Mouse (Mus musculus) effector memory CD4-positive, alpha-beta T cell, adult 5 months (primary cell): ENCODE results near the gene A230050P20Rik. TPM values are rescaled to one million over a fixed set of nuclear protein-coding genes. Genes with fewer than 3 reads are reported as not detected.

Experiments used
- polyA plus RNA-seq: library from polyadenylated mRNA; unstranded; fragments of 100-300 nt; shearing (Covaris generic); gene quantifications from one replicate; pipeline ENCODE4 v1.2.1, GENCODE M21; 2017

Gene A230050P20Rik
- polyA plus RNA-seq, result 40.4 TPM

DNA sequence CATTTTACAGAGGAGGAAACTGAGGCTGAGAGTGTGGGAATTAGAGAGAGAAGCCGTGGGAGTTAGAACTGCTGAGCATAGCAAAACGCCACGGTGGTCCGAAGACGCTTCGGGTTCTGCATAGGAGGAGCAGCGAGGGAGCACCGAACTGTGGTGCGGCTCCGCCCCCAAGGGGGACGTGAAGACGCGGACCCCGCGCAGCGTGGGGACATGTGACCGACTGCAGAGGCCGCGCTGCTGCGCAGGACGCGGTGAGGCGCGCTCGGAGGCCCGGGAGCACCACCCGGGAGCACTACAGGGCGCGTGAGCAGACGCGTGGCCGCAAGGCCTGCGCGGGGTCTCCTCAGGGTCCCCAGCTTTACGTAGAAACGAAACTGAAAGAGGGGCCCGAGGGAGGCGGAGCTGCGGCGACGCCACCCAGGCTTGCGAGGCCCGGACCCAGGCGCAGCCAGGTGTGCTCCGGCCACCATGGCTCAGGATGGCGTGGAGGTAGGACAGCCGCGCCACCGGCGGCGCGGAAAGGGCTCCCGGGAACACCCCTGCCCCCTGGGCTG is at the start of gene A230050P20Rik:
Gene A230050P20Rik, plus strand, starts transcription at position 195 of the 554 bp plus-strand sequence.

DNA sequence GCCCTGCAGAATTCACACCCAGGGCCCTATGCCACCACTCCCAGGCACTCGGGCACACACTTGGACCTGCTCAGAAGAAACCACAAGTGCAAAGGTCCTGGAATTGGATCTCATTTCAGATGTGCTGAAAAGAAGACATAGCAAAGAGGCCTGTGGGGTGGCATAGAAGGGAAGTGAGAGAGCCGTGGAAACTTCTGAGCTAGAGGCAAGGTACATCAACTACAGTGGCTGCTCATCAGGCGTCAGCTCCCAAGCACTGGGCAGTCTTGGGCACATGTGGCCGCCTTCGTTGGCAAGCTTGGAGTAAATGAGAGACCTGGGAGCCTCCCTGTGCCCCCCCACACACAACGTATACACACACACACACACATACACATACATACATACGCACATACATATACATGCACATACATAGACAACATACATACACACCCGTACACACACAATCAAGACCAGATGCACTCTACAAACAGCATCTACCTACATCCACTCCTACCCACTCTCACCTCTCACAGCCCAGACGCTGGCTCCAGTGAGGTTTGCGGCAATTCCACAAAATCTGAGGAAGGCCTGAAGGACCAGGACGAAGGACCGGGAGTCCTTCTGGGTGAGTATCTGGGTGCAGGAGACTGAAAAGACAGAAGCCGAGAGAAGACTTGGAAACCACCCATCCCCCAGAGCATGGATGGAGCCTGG is 10.8 kb downstream of the A230050P20Rik start, which contains the start of gene Angptl6:
Gene Angptl6, minus strand, starts transcription at position 631 of the 696 bp plus-strand sequence.

DNA sequence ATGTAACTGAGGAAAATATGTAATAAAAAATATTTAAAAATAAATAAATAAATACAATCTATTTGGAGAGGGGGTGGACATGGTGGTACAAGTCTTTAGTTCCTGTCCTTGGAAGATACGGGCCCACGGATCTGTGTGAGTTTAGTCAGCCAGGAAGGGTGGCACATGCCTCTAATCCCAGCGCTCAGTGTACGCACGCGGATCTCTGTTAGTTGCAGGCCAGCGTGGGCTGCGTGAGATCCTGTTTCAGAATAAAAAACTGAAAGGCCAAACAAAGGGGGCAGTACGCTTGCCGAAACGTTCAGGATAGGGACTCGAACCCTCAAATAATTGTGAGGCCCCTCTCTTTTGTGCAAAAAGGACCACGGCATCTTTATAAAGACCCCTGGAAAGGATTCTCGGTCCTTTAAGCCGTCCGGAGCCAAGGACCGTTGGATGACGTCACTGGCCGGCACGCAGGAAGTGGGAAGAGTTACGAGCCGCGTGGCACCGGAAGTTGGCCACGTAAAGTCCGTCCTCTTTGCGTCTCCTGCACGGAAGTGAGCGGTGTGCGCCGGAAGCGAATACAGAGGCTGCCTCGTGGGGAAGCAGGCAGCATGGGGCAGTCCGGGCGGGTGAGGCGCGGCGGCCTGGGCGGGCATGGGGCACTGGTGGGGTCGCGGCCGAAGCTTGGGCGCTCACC is 19.4 kb downstream of the A230050P20Rik start, which contains the start of gene Ppan:
Gene Ppan, plus strand, starts transcription at position 472 of the 682 bp plus-strand sequence.

DNA sequence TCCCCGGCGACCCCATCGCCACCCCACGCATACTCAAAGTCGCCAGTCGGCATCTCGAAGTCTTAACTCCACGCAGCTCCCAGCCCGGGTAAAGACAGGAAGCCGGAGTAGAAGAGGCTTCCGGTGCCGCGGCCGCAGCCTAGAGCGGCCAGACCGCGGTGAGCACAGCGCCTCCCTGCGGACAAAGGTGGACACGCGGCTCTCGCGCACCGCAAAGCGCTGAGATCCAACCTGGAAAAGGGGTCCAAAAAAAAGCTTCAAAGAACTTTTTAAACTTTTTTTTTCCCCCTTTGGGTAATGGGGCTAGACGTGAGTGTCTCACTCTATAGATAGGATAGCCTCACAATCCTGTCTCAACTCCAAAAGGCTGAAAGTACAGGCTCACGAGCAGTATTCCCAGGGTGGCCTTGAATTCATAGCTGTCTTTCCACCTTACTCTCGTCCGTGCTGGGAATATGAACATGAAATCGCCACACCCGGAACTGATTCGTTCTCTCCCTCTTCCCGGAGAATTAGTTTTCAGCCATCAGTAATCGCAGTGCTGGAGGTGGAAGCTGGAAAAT is 30.1 kb downstream of the A230050P20Rik start, which contains the start of gene Eif3g:
Gene Eif3g, minus strand, starts transcription at position 113 of the 563 bp plus-strand sequence.

Other genes with a start within 250 kb of the A230050P20Rik start
- 413 TPM for gene Ubl5, start 225.8 kb upstream of the A230050P20Rik start, polyA plus RNA-seq
- 76.7 TPM for gene Fbxl12, start 223.9 kb upstream of the A230050P20Rik start, polyA plus RNA-seq
- gene Pin1, start 216.5 kb upstream of the A230050P20Rik start, polyA plus RNA-seq, result 18.1 TPM
- gene Olfm2, start 122.3 kb upstream of the A230050P20Rik start, polyA plus RNA-seq, result not detected
- gene Col5a3, start 53.6 kb upstream of the A230050P20Rik start, polyA plus RNA-seq, result not detected
- gene Rdh8, start 50.1 kb upstream of the A230050P20Rik start, polyA plus RNA-seq, result not detected
- 2.1 TPM for gene Angptl6, start 11.1 kb downstream of the A230050P20Rik start, polyA plus RNA-seq
- gene Ppan, start 19.5 kb downstream of the A230050P20Rik start, polyA plus RNA-seq, result 122 TPM
- 312 TPM for gene Eif3g, start 30.0 kb downstream of the A230050P20Rik start, polyA plus RNA-seq
- gene Dnmt1, start 91.2 kb downstream of the A230050P20Rik start, polyA plus RNA-seq, result 56.1 TPM
- gene S1pr2, start 108.1 kb downstream of the A230050P20Rik start, polyA plus RNA-seq, result 16.7 TPM
- gene Mrpl4, start 134.1 kb downstream of the A230050P20Rik start, polyA plus RNA-seq, result 88.5 TPM
- 141 TPM for gene Icam1, start 147.3 kb downstream of the A230050P20Rik start, polyA plus RNA-seq
- 1.4 TPM for gene Icam4, start 160.7 kb downstream of the A230050P20Rik start, polyA plus RNA-seq
- gene Icam5, start 163.4 kb downstream of the A230050P20Rik start, polyA plus RNA-seq, result 0.59 TPM
- not detected for gene Zglp1, start 198.5 kb downstream of the A230050P20Rik start, polyA plus RNA-seq
- gene Gm49373, start 204.5 kb downstream of the A230050P20Rik start, polyA plus RNA-seq, result 0.26 TPM
- gene Fdx1l, start 205.0 kb downstream of the A230050P20Rik start, polyA plus RNA-seq, result 35.9 TPM
- 4.2 TPM for gene Gm38431, start 223.4 kb downstream of the A230050P20Rik start, polyA plus RNA-seq
- 60.3 TPM for gene Raver1, start 223.4 kb downstream of the A230050P20Rik start, polyA plus RNA-seq